Mouse (Mus musculus): ENCODE measurements around the gene 0610040J01Rik. TPM values are rescaled to one million over a fixed set of nuclear protein-coding genes. Genes with fewer than 3 reads are reported as not detected.

The 0610040J01Rik gene
- polyA plus RNA-seq, 1 experiment from 2014 or later, result 1.2 TPM

- H3K27ac ChIP-seq (replicated peaks), result no peak overlapping the region
- no peaks in the 10 kb centered on the region for H3K9me3 ChIP-seq (replicated peaks)
- H3K36me3 ChIP-seq, result no peaks in the 10 kb centered on the region
- H3K27me3 ChIP-seq (ENCODE audit: low read depth, poor library complexity, severe bottlenecking), result no peaks in the 10 kb centered on the region
- WGBS, result 84% methylated on average over 5 of the region's 5 CpGs
- H3K4me1 ChIP-seq, result peaks cover 9% of the 10 kb centered on the region; the same call in 1 of the 2 replicates
- DNase-seq (ENCODE audit: low spot score), result no peak
- H3K4me3 ChIP-seq, result no peak overlapping the region
These were observed 25.0 kb downstream of the 0610040J01Rik start for GRCm38 (mm10) chr5:63837115-63837514.

DNA sequence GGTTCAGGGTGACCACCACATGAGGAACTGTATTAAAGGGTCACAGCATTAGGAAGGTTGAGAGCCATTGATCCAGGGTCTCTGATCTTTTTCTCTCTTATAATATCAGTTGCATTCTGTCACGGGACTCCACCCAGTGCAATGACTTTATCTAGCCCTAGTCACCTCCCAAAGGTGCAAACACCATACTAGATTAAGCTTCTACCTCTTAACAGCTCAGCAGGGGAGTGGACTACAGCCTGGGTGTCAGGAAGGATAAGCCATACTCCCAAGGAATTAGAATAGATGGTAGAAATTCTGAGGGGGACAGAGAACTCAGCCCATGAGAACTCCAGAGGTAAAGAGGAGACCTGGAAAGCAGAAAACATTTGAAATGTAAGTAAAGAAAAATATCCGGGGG is 25.7 kb downstream of the 0610040J01Rik start:
- Histone ChIP-seq H3K36me3 (no peaks in the 10 kb centered on the region), H3K4me1 (peaks cover 9% of the 10 kb centered on the region; the same call in 1 of the 2 replicates), H3K9me3 (replicated peaks) (no peaks in the 10 kb centered on the region), H3K27me3 (ENCODE audit: low read depth, poor library complexity, severe bottlenecking) (no peaks in the 10 kb centered on the region), H3K27ac (replicated peaks) (no peak overlapping the region), H3K4me3 (no peak overlapping the region)
- WGBS, result 85% methylated on average over 2 of the region's 2 CpGs
- DNase-seq (ENCODE audit: low spot score), result no peak

- no peak for DNase-seq (ENCODE audit: low spot score)
- 80% methylated on average over 12 of the region's 12 CpGs for WGBS
- no peak overlapping the region for H3K27ac ChIP-seq (replicated peaks)
- H3K36me3 ChIP-seq, result no peaks in the 10 kb centered on the region
- H3K9me3 ChIP-seq (replicated peaks), result no peaks in the 10 kb centered on the region
- H3K4me3 ChIP-seq, result no peak overlapping the region
- H3K27me3 ChIP-seq (ENCODE audit: low read depth, poor library complexity, severe bottlenecking), result no peaks in the 10 kb centered on the region
- H3K4me1 ChIP-seq, result no peaks in the 10 kb centered on the region
These were observed 27.7 kb downstream of the 0610040J01Rik start for GRCm38 (mm10) chr5:63839801-63840416.

- H3K36me3 ChIP-seq, result no peaks in the 10 kb centered on the region
- no peaks in the 10 kb centered on the region for H3K27me3 ChIP-seq (ENCODE audit: low read depth, poor library complexity, severe bottlenecking)
- no peaks in the 10 kb centered on the region for H3K4me1 ChIP-seq
- no peak for DNase-seq (ENCODE audit: low spot score)
- no peak overlapping the region for H3K27ac ChIP-seq (replicated peaks)
- WGBS, result 91% methylated on average over 8 of the region's 8 CpGs
- H3K4me3 ChIP-seq, result no peak overlapping the region
- peaks cover 5% of the 10 kb centered on the region; the same call in 1 of the 2 replicates for H3K9me3 ChIP-seq (replicated peaks)
These were observed 34.9 kb downstream of the 0610040J01Rik start for GRCm38 (mm10) chr5:63847080-63847479.

DNA sequence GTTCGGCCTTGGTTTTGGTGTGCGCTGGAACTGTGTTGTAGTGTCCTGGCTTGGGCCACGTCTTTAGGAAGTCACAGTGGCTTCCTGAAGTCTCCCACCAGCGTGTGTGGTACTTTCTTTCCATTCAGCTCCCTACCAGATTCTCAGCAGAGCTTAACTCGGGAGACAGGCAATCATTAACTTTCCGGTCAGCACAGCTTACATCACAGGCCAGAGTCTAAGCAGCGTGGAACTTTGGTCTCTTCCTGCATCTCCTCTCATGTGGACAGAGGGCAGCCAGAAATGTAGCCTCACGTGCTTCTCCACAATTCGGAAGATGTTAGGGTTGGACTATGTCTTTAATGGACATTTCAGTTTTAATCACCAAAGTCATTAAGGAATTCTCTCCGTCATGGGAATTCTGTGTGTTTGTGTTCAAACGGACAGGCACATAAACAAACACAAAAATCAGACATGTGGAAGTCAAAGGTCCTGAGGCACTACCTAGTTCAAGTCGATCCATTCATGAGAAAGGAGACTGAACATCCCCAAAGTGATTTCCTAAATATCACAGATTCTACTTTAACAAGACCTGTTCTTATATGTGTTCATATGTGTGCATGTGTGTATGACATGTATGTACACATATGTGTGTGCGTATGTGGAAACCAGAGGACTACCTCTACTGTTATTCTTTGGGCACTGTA is 35.5 kb downstream of the 0610040J01Rik start:
- Histone ChIP-seq H3K4me1 (no peaks in the 10 kb centered on the region), H3K27ac (replicated peaks) (no peak overlapping the region), H3K9me3 (replicated peaks) (peaks cover 5% of the 10 kb centered on the region; the same call in 1 of the 2 replicates), H3K36me3 (no peaks in the 10 kb centered on the region), H3K27me3 (ENCODE audit: low read depth, poor library complexity, severe bottlenecking) (no peaks in the 10 kb centered on the region), H3K4me3 (no peak overlapping the region)
- DNase-seq (ENCODE audit: low spot score), result no peak
- 91% methylated on average over 13 of the region's 13 CpGs for WGBS

GRCm38 (mm10) chr5:63858901-63859300 is 46.7 kb downstream of the 0610040J01Rik start:
- Histone ChIP-seq H3K4me1 (no peaks in the 10 kb centered on the region), H3K27ac (replicated peaks) (no peak overlapping the region), H3K27me3 (ENCODE audit: low read depth, poor library complexity, severe bottlenecking) (no peaks in the 10 kb centered on the region), H3K36me3 (no peaks in the 10 kb centered on the region), H3K9me3 (replicated peaks) (no peaks in the 10 kb centered on the region), H3K4me3 (no peak overlapping the region)
- WGBS, result 93% methylated on average over 8 of the region's 8 CpGs
- no peak for DNase-seq (ENCODE audit: low spot score)

- peaks cover 16% of the 10 kb centered on the region for H3K4me1 ChIP-seq
- WGBS, result 29% methylated on average over 3 of the region's 3 CpGs
- H3K4me3 ChIP-seq, result no peak overlapping the region
- 0 out of 2 replicates have a peak, but pooled peaks cover 8% of the 10 kb centered on the region for H3K27me3 ChIP-seq (ENCODE audit: low read depth, poor library complexity, severe bottlenecking)
- no peaks in the 10 kb centered on the region for H3K36me3 ChIP-seq
- no peak overlapping the region for H3K27ac ChIP-seq (replicated peaks)
- DNase-seq (ENCODE audit: low spot score), result no peak
- H3K9me3 ChIP-seq (replicated peaks), result no peaks in the 10 kb centered on the region
These were observed 55.3 kb downstream of the 0610040J01Rik start for GRCm38 (mm10) chr5:63867421-63867820.

- peaks cover 26% of the 10 kb centered on the region for H3K27me3 ChIP-seq (ENCODE audit: low read depth, poor library complexity, severe bottlenecking)
- H3K4me3 ChIP-seq, result peak overlapping the region; percentile 26
- H3K27ac ChIP-seq (replicated peaks), result peak overlapping the region; percentile 68
- H3K9me3 ChIP-seq (replicated peaks), result no peaks in the 10 kb centered on the region
- H3K36me3 ChIP-seq, result no peaks in the 10 kb centered on the region
- 37% methylated on average over 17 of the region's 17 CpGs for WGBS
- H3K4me1 ChIP-seq, result peaks cover 23% of the 10 kb centered on the region
- DNase-seq (ENCODE audit: low spot score), result peak; percentile 52
These were observed 60.2 kb downstream of the 0610040J01Rik start for GRCm38 (mm10) chr5:63872176-63872932.

- Histone ChIP-seq H3K4me3 (no peak overlapping the region), H3K27ac (replicated peaks) (no peak overlapping the region; the same call in 1 of the 2 replicates), H3K4me1 (peaks cover 23% of the 10 kb centered on the region), H3K9me3 (replicated peaks) (no peaks in the 10 kb centered on the region), H3K36me3 (no peaks in the 10 kb centered on the region), H3K27me3 (ENCODE audit: low read depth, poor library complexity, severe bottlenecking) (peaks cover 19% of the 10 kb centered on the region)
- 69% methylated on average over 16 of the region's 16 CpGs for WGBS
- DNase-seq (ENCODE audit: low spot score), result peak; percentile 24
These were observed 62.7 kb downstream of the 0610040J01Rik start for GRCm38 (mm10) chr5:63874880-63875279.

DNA sequence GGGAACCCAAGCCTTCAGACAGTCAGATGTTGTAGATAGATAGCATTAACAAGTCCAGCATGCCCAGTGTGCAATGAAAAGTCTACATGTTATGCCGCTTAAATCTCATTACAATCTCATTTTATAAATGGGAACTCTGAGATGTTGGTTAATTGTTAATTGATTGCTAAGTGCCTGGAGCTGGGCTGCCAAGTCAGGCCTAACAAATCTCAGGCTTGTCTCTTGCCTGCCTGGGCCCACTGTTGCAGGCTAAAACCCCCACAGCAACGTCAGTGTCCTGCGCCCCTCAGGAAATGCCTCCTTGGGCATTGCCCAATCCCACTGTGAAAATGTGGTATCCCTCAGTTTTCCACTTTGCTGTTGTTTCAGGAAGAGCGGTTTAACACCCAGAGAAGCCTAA is 63.9 kb downstream of the 0610040J01Rik start:
- WGBS, result 91% methylated on average over 4 of the region's 4 CpGs
- Histone ChIP-seq H3K4me1 (peaks cover 23% of the 10 kb centered on the region), H3K9me3 (replicated peaks) (no peaks in the 10 kb centered on the region), H3K27me3 (ENCODE audit: low read depth, poor library complexity, severe bottlenecking) (peaks cover 18% of the 10 kb centered on the region), H3K36me3 (no peaks in the 10 kb centered on the region), H3K27ac (replicated peaks) (no peak overlapping the region), H3K4me3 (no peak overlapping the region)
- no peak for DNase-seq (ENCODE audit: low spot score)

DNA sequence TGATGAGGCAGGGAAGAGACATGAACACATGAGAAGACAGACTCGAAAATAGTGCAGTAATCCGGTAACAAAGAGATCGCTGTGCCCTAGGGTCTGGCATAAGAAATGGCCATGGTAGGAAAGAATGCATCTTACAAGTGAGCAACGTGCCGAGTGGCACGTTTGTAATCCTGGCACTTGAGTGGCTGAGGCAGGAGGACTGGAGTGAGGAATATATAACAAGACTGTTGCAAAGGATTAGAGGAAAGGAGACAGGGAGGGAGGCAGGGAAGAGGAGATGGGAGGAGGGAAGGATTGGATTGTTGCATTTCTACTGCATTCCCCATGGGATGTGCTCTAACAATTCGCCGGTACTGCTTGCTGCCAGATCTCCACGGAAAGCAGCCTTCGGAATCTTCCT is 66.9 kb downstream of the 0610040J01Rik start:
- WGBS, result 76% methylated on average over 10 of the region's 10 CpGs

GRCm38 (mm10) chr5:63886292-63886691 is 74.1 kb downstream of the 0610040J01Rik start:
- no peak overlapping the region for H3K4me3 ChIP-seq
- no peak overlapping the region for H3K27ac ChIP-seq (replicated peaks)
- no peaks in the 10 kb centered on the region for H3K27me3 ChIP-seq (ENCODE audit: low read depth, poor library complexity, severe bottlenecking)
- no peaks in the 10 kb centered on the region for H3K4me1 ChIP-seq
- H3K9me3 ChIP-seq (replicated peaks), result no peaks in the 10 kb centered on the region
- no peaks in the 10 kb centered on the region for H3K36me3 ChIP-seq
- 85% methylated on average over 5 of the region's 5 CpGs for WGBS
- DNase-seq (ENCODE audit: low spot score), result no peak

More for the DNA sequence above, 66.9 kb downstream of the 0610040J01Rik start:
- Histone ChIP-seq H3K4me3 (no peak overlapping the region), H3K27ac (replicated peaks) (no peak overlapping the region), H3K27me3 (ENCODE audit: low read depth, poor library complexity, severe bottlenecking) (peaks cover 8% of the 10 kb centered on the region; the same call in 1 of the 2 replicates), H3K36me3 (no peaks in the 10 kb centered on the region), H3K4me1 (peaks cover 9% of the 10 kb centered on the region), H3K9me3 (replicated peaks) (no peaks in the 10 kb centered on the region)
- DNase-seq (ENCODE audit: low spot score), result no peak

Data from midbrain, embryonic 10.5 days (tissue).